Mouse (Mus musculus): ENCODE data around the gene Akr1b3. TPM values are rescaled to one million over a fixed set of nuclear protein-coding genes. Genes with fewer than 3 reads are reported as not detected.

Akr1b3 gene
- total RNA-seq, 2 experiments from 2014 or later = 214 to 249 TPM

DNA sequence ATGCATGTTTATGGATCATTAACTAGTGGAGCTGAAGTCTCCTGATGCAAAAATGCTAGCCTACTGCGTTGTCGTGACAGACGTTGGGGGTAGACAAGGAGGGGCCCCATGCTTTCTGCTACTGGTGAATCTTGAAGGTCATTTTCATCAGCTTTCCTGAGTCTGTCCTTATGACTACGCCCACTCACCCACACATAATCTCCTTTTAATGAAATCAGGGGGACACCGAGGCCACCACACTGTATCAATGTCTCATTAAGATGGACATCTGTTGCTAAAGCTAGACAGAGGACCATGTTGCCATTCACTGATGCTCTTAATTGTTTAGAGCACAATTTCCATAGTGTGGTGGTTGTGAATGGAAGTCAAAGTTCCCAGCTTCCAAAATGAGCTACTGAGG lies 58.7 kb downstream of the Akr1b3 start:
- DNase-seq = no peak

Other genes starting within 250 kb of the Akr1b3 start
- 10 to 100 TPM in 1 of 2 experiments, 1 to 10 TPM in 1; 9.7 to 12.0 TPM for gene Slc35b4, start 140.4 kb downstream of the Akr1b3 start, total RNA-seq (2021)
- gene Akr1b8, start 36.6 kb upstream of the Akr1b3 start, total RNA-seq (2021) = 1 to 10 TPM; 5.9 to 6.7 TPM
- gene Akr1b10, start 66.7 kb upstream of the Akr1b3 start, total RNA-seq (2021) = 10 to 100 TPM; 39.9 to 42.8 TPM
- gene Akr1b7, start 94.9 kb upstream of the Akr1b3 start, total RNA-seq (2021) = not detected
- 10 to 100 TPM; 39.7 to 42.4 TPM for gene Bpgm, start 158.7 kb upstream of the Akr1b3 start, total RNA-seq (2021)